Mouse (Mus musculus): ENCODE measurements around the gene Cx3cl1. TPM values are rescaled to one million over a fixed set of nuclear protein-coding genes. Genes with fewer than 3 reads are reported as not detected.

The Cx3cl1 gene
- polyA plus RNA-seq, 1 experiment from 2014 or later = 6.8 TPM

DNA sequence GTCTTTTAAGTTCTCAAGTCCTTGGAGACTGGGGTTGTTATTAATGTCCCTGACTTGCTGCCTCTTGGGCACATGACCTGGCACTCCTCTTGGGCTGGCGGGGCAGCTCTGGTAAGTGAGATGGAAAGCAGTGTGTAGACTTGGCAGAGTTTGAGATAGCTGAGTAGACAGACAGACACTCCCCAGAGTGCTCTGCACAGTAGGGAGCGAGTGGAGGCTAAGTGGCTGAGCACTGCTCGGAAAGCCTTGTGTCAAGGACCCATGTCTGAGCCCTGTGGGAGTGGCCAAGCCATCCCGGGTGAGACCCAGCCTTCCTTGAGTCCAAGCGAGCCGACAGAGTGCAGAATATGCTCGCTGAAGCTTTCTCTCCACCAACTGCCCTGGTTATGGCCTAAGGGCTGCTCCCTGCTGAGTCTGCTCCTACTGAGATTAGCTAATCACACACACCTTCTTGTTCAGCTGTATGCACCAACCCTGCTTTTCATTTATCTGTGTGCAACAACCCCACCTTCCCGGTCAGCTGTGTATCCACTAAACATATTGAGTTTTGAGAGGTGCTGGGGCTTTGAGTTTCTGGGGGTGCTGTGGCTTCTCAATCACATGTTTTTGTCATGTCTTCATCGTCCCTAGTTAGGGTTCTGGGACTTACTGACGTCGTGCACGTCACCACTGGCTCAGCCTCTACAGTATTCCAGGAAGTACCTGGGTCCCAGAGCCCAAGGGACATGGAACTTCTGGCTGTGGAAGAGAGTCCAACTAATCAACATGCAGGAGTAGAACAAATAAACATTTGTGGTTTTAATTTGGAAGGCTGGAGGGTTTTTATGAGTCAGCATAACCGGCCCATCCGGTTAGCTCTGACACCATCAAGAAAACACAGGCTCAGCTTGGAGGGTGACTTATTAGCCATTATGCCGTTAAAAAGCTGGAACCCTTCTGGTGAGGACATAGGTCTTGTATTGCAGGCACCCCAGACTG, 16.0 kb downstream of the Cx3cl1 start:
- Histone ChIP-seq H3K4me2 (replicated peaks) (no peak overlapping the region), H3K4me3 (no peak overlapping the region), H3K4me1 (peaks cover 18% of the 10 kb centered on the region; the same call in 1 of the 2 replicates), H3K9me3 (no peaks in the 10 kb centered on the region), H3K27me3 (no peaks in the 10 kb centered on the region), H3K27ac (no peak overlapping the region), H3K9ac (no peak overlapping the region), H3K36me3 (no peaks in the 10 kb centered on the region)
- WGBS = 48% methylated on average over 15 of the region's 15 CpGs
- no peak for ATAC-seq (ENCODE audit: low FRiP score, low read depth)

- Histone ChIP-seq H3K9ac (no peak overlapping the region), H3K27me3 (no peaks in the 10 kb centered on the region), H3K27ac (no peak overlapping the region), H3K4me1 (peaks cover 12% of the 10 kb centered on the region; the same call in 1 of the 2 replicates), H3K4me2 (replicated peaks) (no peak overlapping the region), H3K9me3 (no peaks in the 10 kb centered on the region), H3K4me3 (no peak overlapping the region), H3K36me3 (no peaks in the 10 kb centered on the region)
- ATAC-seq (ENCODE audit: low FRiP score, low read depth) = no peak
- 71% methylated on average over 10 of the region's 10 CpGs for WGBS
Observed at GRCm38 (mm10) chr8:94789256-94789955, 17.6 kb downstream of the Cx3cl1 start.

GRCm38 (mm10) chr8:94794368-94794767, 22.6 kb downstream of the Cx3cl1 start:
- Histone ChIP-seq H3K4me2 (replicated peaks) (no peak overlapping the region), H3K36me3 (no peaks in the 10 kb centered on the region), H3K4me1 (no peaks in the 10 kb centered on the region), H3K9me3 (no peaks in the 10 kb centered on the region), H3K27me3 (no peaks in the 10 kb centered on the region), H3K9ac (no peak overlapping the region), H3K4me3 (no peak overlapping the region), H3K27ac (no peak overlapping the region)
- no peak for ATAC-seq (ENCODE audit: low FRiP score, low read depth)
- 88% methylated on average over 4 of the region's 4 CpGs for WGBS

- no peak for ATAC-seq (ENCODE audit: low FRiP score, low read depth)
- Histone ChIP-seq H3K36me3 (no peaks in the 10 kb centered on the region), H3K4me2 (replicated peaks) (no peak overlapping the region), H3K4me3 (no peak overlapping the region), H3K27ac (no peak overlapping the region), H3K27me3 (no peaks in the 10 kb centered on the region), H3K9ac (no peak overlapping the region), H3K9me3 (no peaks in the 10 kb centered on the region), H3K4me1 (no peaks in the 10 kb centered on the region)
- WGBS = 92% methylated on average over 2 of the region's 2 CpGs
Observed at GRCm38 (mm10) chr8:94794782-94795181, 23.0 kb downstream of the Cx3cl1 start.

GRCm38 (mm10) chr8:94800278-94800968, 28.6 kb downstream of the Cx3cl1 start:
- no peaks in the 10 kb centered on the region for H3K4me1 ChIP-seq
- H3K9me3 ChIP-seq = no peaks in the 10 kb centered on the region
- no peaks in the 10 kb centered on the region for H3K36me3 ChIP-seq
- WGBS = 60% methylated on average over 7 of the region's 7 CpGs
- no peak overlapping the region for H3K4me3 ChIP-seq
- H3K4me2 ChIP-seq (replicated peaks) = no peak overlapping the region
- ATAC-seq (ENCODE audit: low FRiP score, low read depth) = no peak
- no peak overlapping the region for H3K9ac ChIP-seq
- no peak overlapping the region for H3K27ac ChIP-seq
- 0 out of 2 replicates have a peak, but pooled peaks cover 4% of the 10 kb centered on the region for H3K27me3 ChIP-seq

DNA sequence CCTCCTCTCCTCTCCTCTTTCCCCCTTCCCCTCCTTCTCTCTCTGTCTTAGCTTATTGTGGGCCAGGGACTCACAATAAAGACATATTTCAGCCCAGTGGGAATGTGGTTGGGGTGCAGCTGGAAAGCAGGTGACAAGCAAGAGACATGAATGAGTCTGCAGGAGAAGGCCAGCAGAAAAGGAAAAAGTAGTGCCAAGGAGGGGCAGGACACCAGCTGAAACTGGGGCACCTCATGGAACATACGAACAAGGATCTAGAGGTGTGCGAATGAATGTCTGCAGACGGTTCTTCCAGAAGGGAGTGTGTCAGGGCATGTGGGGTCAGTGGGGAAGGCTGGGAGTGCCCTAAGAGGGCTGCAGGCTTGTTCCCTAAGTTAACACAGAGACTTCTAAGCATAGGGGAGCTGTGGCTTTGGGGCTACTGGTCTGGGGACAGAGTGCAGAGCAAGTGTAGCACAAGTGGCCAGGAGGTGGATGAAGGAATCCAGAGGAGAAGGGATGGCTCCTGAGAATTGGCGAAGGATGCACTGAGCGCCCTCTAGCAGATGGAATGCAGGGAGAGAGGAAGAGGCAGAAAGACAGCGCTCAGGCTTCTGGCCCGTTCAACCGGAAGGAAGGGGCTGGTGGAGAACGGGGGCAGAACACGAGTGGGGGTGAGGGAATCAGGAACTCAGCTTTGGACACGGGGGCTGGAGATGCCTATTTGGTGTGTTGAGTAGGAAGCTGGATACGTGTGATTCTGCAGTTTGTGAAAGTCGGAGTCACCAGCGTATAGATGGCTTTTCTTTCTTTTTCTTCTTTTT, 29.7 kb downstream of the Cx3cl1 start:
- ATAC-seq (ENCODE audit: low FRiP score, low read depth) = no peak
- Histone ChIP-seq H3K4me2 (replicated peaks) (no peak overlapping the region), H3K9ac (no peak overlapping the region), H3K4me3 (no peak overlapping the region), H3K4me1 (no peaks in the 10 kb centered on the region), H3K27me3 (0 out of 2 replicates have a peak, but pooled peaks cover 4% of the 10 kb centered on the region), H3K36me3 (no peaks in the 10 kb centered on the region), H3K27ac (no peak overlapping the region), H3K9me3 (no peaks in the 10 kb centered on the region)
- WGBS = 47% methylated on average over 14 of the region's 14 CpGs

DNA sequence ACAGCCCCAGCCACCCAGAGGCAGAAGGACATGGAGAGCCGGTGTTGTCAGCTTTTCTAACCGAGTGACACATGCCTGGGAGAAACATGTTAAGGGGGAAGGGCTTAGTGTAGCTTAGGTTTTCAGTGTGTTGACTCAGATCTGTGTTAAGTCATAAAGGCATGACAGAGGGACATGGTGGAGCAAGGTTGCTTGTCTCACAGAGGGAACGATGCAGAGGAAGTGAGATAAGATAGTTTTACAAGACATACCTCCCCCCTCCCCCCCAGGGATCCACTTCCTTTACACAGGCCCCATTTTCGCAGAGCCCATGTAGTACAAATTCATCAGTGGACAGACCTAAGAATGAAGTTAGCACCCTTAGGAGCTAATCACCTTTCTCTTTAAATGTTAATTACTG, 30.6 kb downstream of the Cx3cl1 start:
- 0 out of 2 replicates have a peak, but pooled peaks cover 4% of the 10 kb centered on the region for H3K27me3 ChIP-seq
- no peaks in the 10 kb centered on the region for H3K36me3 ChIP-seq
- 64% methylated on average over 4 of the region's 4 CpGs for WGBS
- H3K9ac ChIP-seq = no peak overlapping the region
- H3K4me3 ChIP-seq = no peak overlapping the region
- H3K9me3 ChIP-seq = no peaks in the 10 kb centered on the region
- H3K27ac ChIP-seq = no peak overlapping the region
- no peaks in the 10 kb centered on the region for H3K4me1 ChIP-seq
- ATAC-seq (ENCODE audit: low FRiP score, low read depth) = no peak
- H3K4me2 ChIP-seq (replicated peaks) = no peak overlapping the region

GRCm38 (mm10) chr8:94803551-94803950, 31.7 kb downstream of the Cx3cl1 start:
- ATAC-seq (ENCODE audit: low FRiP score, low read depth) = no peak
- WGBS = 69% methylated on average over 6 of the region's 6 CpGs

DNA sequence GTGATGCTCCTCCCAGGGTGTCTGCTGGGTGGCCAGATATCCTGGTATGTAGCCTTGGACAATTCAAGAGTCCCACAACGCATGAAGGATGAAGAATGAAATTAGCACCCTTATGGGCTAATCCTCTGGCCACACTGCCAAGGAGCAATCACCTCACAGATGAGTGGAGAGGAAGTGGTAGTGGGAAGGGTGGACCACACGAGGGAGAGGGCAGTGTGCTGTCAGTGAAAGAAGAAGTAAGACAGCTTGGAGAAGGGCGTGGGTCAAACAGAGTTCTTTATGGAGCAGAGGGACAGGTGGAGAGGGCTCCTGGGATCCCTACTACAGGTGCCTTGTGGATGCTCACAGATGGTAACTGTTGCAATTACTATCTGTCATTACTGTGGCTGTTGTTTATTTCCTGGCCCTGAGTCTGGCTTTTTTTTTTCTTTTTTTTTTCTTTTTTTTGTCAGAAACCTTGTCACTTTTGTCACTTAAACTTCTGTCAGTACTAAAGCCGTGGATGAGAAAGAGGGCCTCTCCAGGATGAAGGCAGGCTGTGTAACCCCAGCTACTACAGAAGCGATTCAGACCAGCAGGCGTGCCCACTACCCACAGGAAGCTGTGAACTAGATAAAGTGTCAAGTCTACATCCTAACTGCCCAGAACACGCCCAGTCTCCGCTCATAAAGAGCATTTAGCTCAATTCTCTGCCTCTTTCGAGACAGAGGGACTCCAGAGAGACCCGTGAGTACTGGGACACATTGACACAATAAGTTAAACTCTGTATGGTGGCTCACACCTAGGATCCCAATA, 32.9 kb downstream of the Cx3cl1 start:
- no peak overlapping the region for H3K27ac ChIP-seq
- ATAC-seq (ENCODE audit: low FRiP score, low read depth) = no peak
- no peak overlapping the region for H3K4me3 ChIP-seq
- 0 out of 2 replicates have a peak, but pooled peaks cover 4% of the 10 kb centered on the region for H3K27me3 ChIP-seq
- no peak overlapping the region for H3K9ac ChIP-seq
- H3K4me1 ChIP-seq = no peaks in the 10 kb centered on the region
- H3K9me3 ChIP-seq = no peaks in the 10 kb centered on the region
- H3K4me2 ChIP-seq (replicated peaks) = no peak overlapping the region
- H3K36me3 ChIP-seq = no peaks in the 10 kb centered on the region
- 71% methylated on average over 10 of the region's 10 CpGs for WGBS

More at GRCm38 (mm10) chr8:94803551-94803950, 31.7 kb downstream of the Cx3cl1 start:
- Histone ChIP-seq H3K27me3 (0 out of 2 replicates have a peak, but pooled peaks cover 4% of the 10 kb centered on the region), H3K36me3 (no peaks in the 10 kb centered on the region), H3K4me1 (no peaks in the 10 kb centered on the region), H3K4me3 (no peak overlapping the region), H3K4me2 (replicated peaks) (no peak overlapping the region), H3K9me3 (no peaks in the 10 kb centered on the region), H3K27ac (no peak overlapping the region), H3K9ac (no peak overlapping the region)

- no peak for ATAC-seq (ENCODE audit: low FRiP score, low read depth)
- WGBS = 77% methylated on average over 4 of the region's 4 CpGs
Observed at GRCm38 (mm10) chr8:94805811-94806210, 34.0 kb downstream of the Cx3cl1 start.

More at GRCm38 (mm10) chr8:94805811-94806210, 34.0 kb downstream of the Cx3cl1 start:
- Histone ChIP-seq H3K4me2 (replicated peaks) (no peak overlapping the region), H3K36me3 (no peaks in the 10 kb centered on the region), H3K9me3 (no peaks in the 10 kb centered on the region), H3K4me3 (no peak overlapping the region), H3K27ac (no peak overlapping the region), H3K27me3 (0 out of 2 replicates have a peak, but pooled peaks cover 4% of the 10 kb centered on the region), H3K4me1 (no peaks in the 10 kb centered on the region), H3K9ac (no peak overlapping the region)
